Mouse (Mus musculus) left cerebral cortex, adult 9 months (tissue): ENCODE data around the gene Isg15.

Source experiments
- DNase-seq, 2 experiments: peaks; one replicate each; pipeline ENCODE4 v3.0.0; 2022; ENCODE audit warnings: low spot score in 2 of 2

The Isg15 gene

GRCm38 (mm10) chr4:156203001-156203412, 2.4 kb upstream of the Isg15 start, which contains the start of gene AW011738:
Gene AW011738 (plus strand): TSS chr4:156203304.
- peak in 1 of 2 experiments; percentile 34 for DNase-seq

GRCm38 (mm10) chr4:156202462-156202893, 1.9 kb upstream of the Isg15 start:
- no peak for DNase-seq

- peak; percentile 60 to 76 for DNase-seq
Measured at GRCm38 (mm10) chr4:156197829-156198205, 2.8 kb downstream of the Isg15 start.

- no peak for DNase-seq
Measured at GRCm38 (mm10) chr4:156197131-156197828, 3.3 kb downstream of the Isg15 start, which contains the start of gene Agrn. Gene Agrn (minus strand): TSS chr4:156197488.

- DNase-seq: peak in 1 of 2 experiments; percentile 42
Measured at GRCm38 (mm10) chr4:156195927-156196870, 4.4 kb downstream of the Isg15 start.

- no peak for DNase-seq
Measured at GRCm38 (mm10) chr4:156194346-156194745, 6.3 kb downstream of the Isg15 start.

GRCm38 (mm10) chr4:156193906-156194305, 6.7 kb downstream of the Isg15 start:
- no peak for DNase-seq

GRCm38 (mm10) chr4:156193200-156193590, 7.4 kb downstream of the Isg15 start:
- no peak for DNase-seq

GRCm38 (mm10) chr4:156192421-156193199, 8.0 kb downstream of the Isg15 start:
- DNase-seq: no peak

- peak in 1 of 2 experiments; percentile 46 for DNase-seq
Measured at GRCm38 (mm10) chr4:156188811-156189323, 11.8 kb downstream of the Isg15 start.

GRCm38 (mm10) chr4:156188162-156188810, 12.3 kb downstream of the Isg15 start:
- no peak for DNase-seq

GRCm38 (mm10) chr4:156185950-156186850, 14.4 kb downstream of the Isg15 start:
- peak in 1 of 2 experiments; percentile 57 for DNase-seq

- no peak for DNase-seq
Measured at GRCm38 (mm10) chr4:156185456-156185949, 15.1 kb downstream of the Isg15 start.

- no peak for DNase-seq
Measured at GRCm38 (mm10) chr4:156184291-156184954, 16.2 kb downstream of the Isg15 start.

GRCm38 (mm10) chr4:156183747-156184146, 16.9 kb downstream of the Isg15 start:
- DNase-seq: no peak

GRCm38 (mm10) chr4:156177630-156178029, 23.0 kb downstream of the Isg15 start:
- DNase-seq: no peak

- no peak for DNase-seq
Measured at GRCm38 (mm10) chr4:156171828-156172227, 28.8 kb downstream of the Isg15 start.

- no peak for DNase-seq
Measured at GRCm38 (mm10) chr4:156169129-156169528, 31.5 kb downstream of the Isg15 start.

GRCm38 (mm10) chr4:156168611-156169010, 32.0 kb downstream of the Isg15 start:
- DNase-seq: no peak
